Mouse (Mus musculus) liver, adult 2 months (tissue): ENCODE results near the gene Cdh23. TPM values are rescaled to one million over a fixed set of nuclear protein-coding genes. Genes with fewer than 3 reads are reported as not detected.

Source experiments
- DNase-seq: peaks from one replicate; pipeline ENCODE4 v3.0.0-alpha.2; 2011; ENCODE audit warnings: low read depth, low spot score; ENCODE audit errors: extremely low read depth
- H3K27ac ChIP-seq: fragments of 200-500 bp; replicated peaks from 2 replicates; pipeline ENCODE4 v1.5.1; 2012; ENCODE audit warnings: low read depth, mild to moderate bottlenecking, control low read depth, inconsistent platforms, low read length; ENCODE audit not compliant: insufficient read depth
- H3K27me3 ChIP-seq: fragments of 200-500 bp; 2 replicates; pipeline ENCODE4 v1.6.1; 2012; ENCODE audit warnings: mild to moderate bottlenecking, moderate library complexity, low read length, inconsistent platforms; ENCODE audit not compliant: control insufficient read depth, insufficient read depth
- H3K36me3 ChIP-seq: fragments of 200-500 bp; 2 replicates; pipeline ENCODE4 v1.6.1; 2012; ENCODE audit warnings: low read length, inconsistent platforms; ENCODE audit not compliant: control insufficient read depth, insufficient read depth
- H3K4me1 ChIP-seq: fragments of 200-500 bp; 2 replicates; pipeline ENCODE4 v1.6.1; 2011; ENCODE audit warnings: low read length; ENCODE audit not compliant: control insufficient read depth, insufficient read depth
- H3K4me3 ChIP-seq: fragments of 200-500 bp; 2 replicates; pipeline ENCODE4 v1.5.1; 2011; ENCODE audit warnings: low read depth, mild to moderate bottlenecking, control low read depth, low read length, moderate library complexity; ENCODE audit not compliant: insufficient read depth
- H3K79me2 ChIP-seq: fragments of 200-500 bp; 2 replicates; pipeline ENCODE4 v1.6.1; 2012; ENCODE audit warnings: inconsistent platforms, mild to moderate bottlenecking, low read length, moderate library complexity; ENCODE audit not compliant: control insufficient read depth, insufficient read depth
- H3K9ac ChIP-seq: fragments of 200-500 bp; 2 replicates; pipeline ENCODE4 v1.6.1; 2012; ENCODE audit warnings: low read depth, mild to moderate bottlenecking, control low read depth, inconsistent platforms, low read length
- CTCF ChIP-seq: fragments of 200-500 bp; IDR thresholded peaks from 2 replicates; pipeline ENCODE4 v1.5.1; 2011; ENCODE audit warnings: low read depth, low read length, control low read depth
- POLR2A ChIP-seq: fragments of 200-500 bp; IDR thresholded peaks from 2 replicates; pipeline ENCODE4 v1.6.1; 2011; ENCODE audit warnings: low read length, control low read depth; ENCODE audit not compliant: insufficient read depth; ENCODE audit errors: extremely low read depth
- WGBS: fragments of 180-500 bp; shearing (Covaris S2); methylation state at CpG from one replicate; pipeline ENCODE4 v1.1.7; 2018; 5-methylcytosine and 5-hydroxymethylcytosine counted together
- polyA plus RNA-seq: library from polyadenylated mRNA; depleted of rRNA; stranded (reverse); fragments of >200 nt; gene quantifications from 2 replicates; pipeline ENCODE4 v1.2.3, GENCODE M21; 2012
- total RNA-seq: library from RNA; depleted of rRNA; stranded (reverse); fragments of >200 nt; gene quantifications from 2 replicates; pipeline ENCODE4 v1.2.3, GENCODE M21; 2014

Gene Cdh23
- total and polyA plus RNA-seq, 2 experiments: not detected

GRCm38 (mm10) chr10:60269141-60270064 is 426.9 kb downstream of the Cdh23 start:
- no peaks in the 10 kb centered on the region for H3K27me3 ChIP-seq
- H3K79me2 ChIP-seq: no peaks in the 10 kb centered on the region
- 69% methylated on average over 13 of the region's 13 CpGs for WGBS
- TF ChIP-seq POLR2A (no peak), CTCF (no peak)
- no peaks in the 10 kb centered on the region for H3K4me1 ChIP-seq
- H3K9ac ChIP-seq: no peak overlapping the region
- H3K4me3 ChIP-seq: no peak overlapping the region
- no peak for DNase-seq
- H3K27ac ChIP-seq: peak overlapping the region; percentile 58
- no peaks in the 10 kb centered on the region for H3K36me3 ChIP-seq

GRCm38 (mm10) chr10:60268738-60269137 is 427.6 kb downstream of the Cdh23 start:
- 62% methylated on average over 11 of the region's 11 CpGs for WGBS
- Histone ChIP-seq H3K27ac (no peak overlapping the region; the same call in 1 of the 2 replicates), H3K36me3 (no peaks in the 10 kb centered on the region), H3K27me3 (no peaks in the 10 kb centered on the region), H3K9ac (no peak overlapping the region), H3K4me3 (no peak overlapping the region), H3K79me2 (no peaks in the 10 kb centered on the region), H3K4me1 (no peaks in the 10 kb centered on the region)
- DNase-seq: no peak
- no peak for TF ChIP-seq CTCF
- TF ChIP-seq POLR2A: no peak

GRCm38 (mm10) chr10:60266842-60267401 is 429.4 kb downstream of the Cdh23 start:
- 90% methylated on average over 8 of the region's 8 CpGs for WGBS
- Histone ChIP-seq H3K79me2 (no peaks in the 10 kb centered on the region), H3K27me3 (no peaks in the 10 kb centered on the region), H3K9ac (no peak overlapping the region), H3K27ac (no peak overlapping the region), H3K4me1 (no peaks in the 10 kb centered on the region), H3K36me3 (no peaks in the 10 kb centered on the region), H3K4me3 (no peak overlapping the region)
- no peak for TF ChIP-seq POLR2A
- TF ChIP-seq CTCF: no peak
- DNase-seq: no peak

GRCm38 (mm10) chr10:60265252-60265651 is 431.0 kb downstream of the Cdh23 start:
- no peaks in the 10 kb centered on the region for H3K79me2 ChIP-seq
- no peak overlapping the region for H3K9ac ChIP-seq
- H3K4me1 ChIP-seq: no peaks in the 10 kb centered on the region
- TF ChIP-seq POLR2A (no peak), CTCF (no peak)
- no peaks in the 10 kb centered on the region for H3K36me3 ChIP-seq
- no peak overlapping the region for H3K27ac ChIP-seq
- H3K27me3 ChIP-seq: no peaks in the 10 kb centered on the region
- DNase-seq: peak; percentile 87
- no peak overlapping the region for H3K4me3 ChIP-seq
- 19% methylated on average over 10 of the region's 10 CpGs for WGBS

- no peaks in the 10 kb centered on the region for H3K79me2 ChIP-seq
- 97% methylated on average over 7 of the region's 7 CpGs for WGBS
- TF ChIP-seq POLR2A (no peak), CTCF (no peak)
- no peak for DNase-seq
- no peaks in the 10 kb centered on the region for H3K4me1 ChIP-seq
- no peaks in the 10 kb centered on the region for H3K27me3 ChIP-seq
- no peaks in the 10 kb centered on the region for H3K36me3 ChIP-seq
- no peak overlapping the region for H3K4me3 ChIP-seq
- no peak overlapping the region for H3K9ac ChIP-seq
- H3K27ac ChIP-seq: no peak overlapping the region
Measured at GRCm38 (mm10) chr10:60263351-60263750, 432.9 kb downstream of the Cdh23 start.

GRCm38 (mm10) chr10:60262386-60262785 is 433.9 kb downstream of the Cdh23 start:
- no peaks in the 10 kb centered on the region for H3K36me3 ChIP-seq
- TF ChIP-seq CTCF (no peak), POLR2A (no peak)
- no peak overlapping the region for H3K9ac ChIP-seq
- WGBS: 17% methylated on average over 3 of the region's 3 CpGs
- H3K4me3 ChIP-seq: no peak overlapping the region
- H3K79me2 ChIP-seq: no peaks in the 10 kb centered on the region
- DNase-seq: peak; percentile 55
- no peaks in the 10 kb centered on the region for H3K4me1 ChIP-seq
- no peaks in the 10 kb centered on the region for H3K27me3 ChIP-seq
- no peak overlapping the region for H3K27ac ChIP-seq
